Mouse (Mus musculus) MEL (cell line): Measurements from ENCODE around the gene Prps1. TPM values are rescaled to one million over a fixed set of nuclear protein-coding genes. Genes with fewer than 3 reads are reported as not detected.
A peak's percentile ranks its signal among the peaks of the same experiment; 100 is the strongest.

Experiments used
- DNase-seq: peaks from one replicate; pipeline ENCODE4 v3.0.0; 2011; ENCODE audit warnings: low read depth, low spot score
- H3K27ac ChIP-seq: 2 replicates; pipeline ENCODE4 v1.5.1; 2012; ENCODE audit warnings: low read depth, mild to moderate bottlenecking, control low read depth, low read length, moderate library complexity; ENCODE audit not compliant: control insufficient read depth
- H3K27me3 ChIP-seq, 2 experiments: fragments of 150-350 bp in 1 of 2; sonication (generic) in 1 of 2; 2 replicates each; pipeline ENCODE4 v1.6.1; 2012; ENCODE audit warnings: low read length in 2 of 2, mild to moderate bottlenecking in 2 of 2, improper control_type of control experiment in 1 of 2, moderate library complexity in 1 of 2; ENCODE audit not compliant: insufficient read depth in 2 of 2, control insufficient read depth in 1 of 2
- H3K36me3 ChIP-seq, 2 experiments: 2 replicates each; pipeline ENCODE4 v1.6.1; 2012 to 2014; ENCODE audit warnings: low read length in 2 of 2, improper control_type of control experiment in 1 of 2, inconsistent platforms in 1 of 2, mild to moderate bottlenecking in 1 of 2; ENCODE audit not compliant: insufficient read depth in 2 of 2, control insufficient read depth in 1 of 2
- H3K4me1 ChIP-seq, 2 experiments: fragments of 150-350 bp in 1 of 2; sonication (generic) in 1 of 2; 2 replicates each; pipeline ENCODE4 v1.6.1; 2012; ENCODE audit warnings: low read length in 2 of 2, improper control_type of control experiment in 1 of 2, mild to moderate bottlenecking in 1 of 2; ENCODE audit not compliant: insufficient read depth in 2 of 2, control insufficient read depth in 1 of 2
- H3K4me3 ChIP-seq, 2 experiments: fragments of 150-350 bp in 1 of 2; sonication (generic) in 1 of 2; 2 replicates each; pipeline ENCODE4 v1.5.1; 2012; ENCODE audit warnings: low read depth in 2 of 2, low read length in 2 of 2, mild to moderate bottlenecking in 2 of 2, moderate library complexity in 2 of 2, control low read depth in 1 of 2, improper control_type of control experiment in 1 of 2; ENCODE audit not compliant: control insufficient read depth in 1 of 2, insufficient read depth in 1 of 2
- H3K79me2 ChIP-seq: 2 replicates; pipeline ENCODE4 v1.6.1; 2012; ENCODE audit warnings: mild to moderate bottlenecking, low read length, moderate library complexity; ENCODE audit not compliant: control insufficient read depth, poor library complexity, insufficient read depth
- H3K9ac ChIP-seq: 2 replicates; pipeline ENCODE4 v1.6.1; 2012; ENCODE audit warnings: low read depth, mild to moderate bottlenecking, control low read depth, low read length, moderate library complexity; ENCODE audit not compliant: control insufficient read depth, poor library complexity, severe bottlenecking
- H3K9me3 ChIP-seq: fragments of 150-350 bp; sonication (generic); replicated peaks from 2 replicates; pipeline ENCODE4 v1.6.1; 2012; ENCODE audit warnings: mild to moderate bottlenecking, low read length, improper control_type of control experiment, moderate library complexity; ENCODE audit not compliant: insufficient read depth
- BHLHE40 ChIP-seq: IDR thresholded peaks from 2 replicates; pipeline ENCODE4 v1.6.1; 2012; ENCODE audit warnings: low read depth, mild to moderate bottlenecking, inconsistent platforms, low read length, improper control_type of control experiment, borderline replicate concordance
- CHD1 ChIP-seq: IDR thresholded peaks from 2 replicates; pipeline ENCODE4 v1.6.1; 2012; ENCODE audit warnings: low read depth, mild to moderate bottlenecking, inconsistent platforms, low read length, improper control_type of control experiment
- CHD2 ChIP-seq: IDR thresholded peaks from 2 replicates; pipeline ENCODE4 v1.6.1; 2011; ENCODE audit warnings: low read length, improper control_type of control experiment
- CTCF ChIP-seq, 3 experiments: IDR thresholded peaks in 2 of 3; conservative IDR thresholded peaks in 1 of 3; 2 replicates each; pipeline ENCODE4 v1.5.1; 2011 to 2012; ENCODE audit warnings: low read length in 3 of 3, low read depth in 2 of 3, mild to moderate bottlenecking in 2 of 3, improper control_type of control experiment in 1 of 3, inconsistent platforms in 1 of 3, mixed read lengths in 1 of 3, moderate library complexity in 1 of 3; ENCODE audit not compliant: control insufficient read depth in 1 of 3, insufficient read depth in 1 of 3, poor library complexity in 1 of 3, severe bottlenecking in 1 of 3
- E2F4 ChIP-seq: IDR thresholded peaks from 2 replicates; pipeline ENCODE4 v1.6.1; 2011; ENCODE audit warnings: low read depth, low read length, improper control_type of control experiment, borderline replicate concordance
- ELF1 ChIP-seq: IDR thresholded peaks from 2 replicates; pipeline ENCODE4 v1.6.1; 2014; ENCODE audit warnings: low read depth, mild to moderate bottlenecking, inconsistent platforms, low read length, improper control_type of control experiment, moderate library complexity
- EP300 ChIP-seq, 2 experiments: IDR thresholded peaks; 2 replicates each; pipeline ENCODE4 v1.6.1; 2011; ENCODE audit warnings: improper control_type of control experiment in 2 of 2, low read length in 2 of 2, low read depth in 1 of 2, mild to moderate bottlenecking in 1 of 2
- ETS1 ChIP-seq: IDR thresholded peaks from 2 replicates; pipeline ENCODE4 v1.6.1; 2012; ENCODE audit warnings: low read depth, mild to moderate bottlenecking, inconsistent platforms, low read length, improper control_type of control experiment, moderate library complexity
- GABPA ChIP-seq: IDR thresholded peaks from 2 replicates; pipeline ENCODE4 v1.6.1; 2012; ENCODE audit warnings: low read depth, mild to moderate bottlenecking, inconsistent platforms, low read length, improper control_type of control experiment, moderate library complexity
- GATA1 ChIP-seq: IDR thresholded peaks from 2 replicates; pipeline ENCODE4 v1.6.1; 2011; ENCODE audit warnings: low read depth, low read length, improper control_type of control experiment
- HCFC1 ChIP-seq: IDR thresholded peaks from 2 replicates; pipeline ENCODE4 v1.6.1; 2012; ENCODE audit warnings: low read depth, mild to moderate bottlenecking, inconsistent platforms, low read length, improper control_type of control experiment, moderate library complexity
- JUND ChIP-seq: IDR thresholded peaks from 2 replicates; pipeline ENCODE4 v1.6.1; 2011; ENCODE audit warnings: low read depth, mild to moderate bottlenecking, improper control_type of control experiment, low read length
- MAFK ChIP-seq: IDR thresholded peaks from 2 replicates; pipeline ENCODE4 v1.6.1; 2011; ENCODE audit warnings: low read depth, mild to moderate bottlenecking, low read length, improper control_type of control experiment, borderline replicate concordance
- MAX ChIP-seq: IDR thresholded peaks from 2 replicates; pipeline ENCODE4 v1.6.1; 2011; ENCODE audit warnings: low read length, improper control_type of control experiment
- MEF2A ChIP-seq: IDR thresholded peaks from 2 replicates; pipeline ENCODE4 v1.6.1; 2014; ENCODE audit warnings: low read depth, mild to moderate bottlenecking, inconsistent platforms, low read length, improper control_type of control experiment; ENCODE audit not compliant: poor library complexity, insufficient replicate concordance, severe bottlenecking; ENCODE audit errors: extremely low read depth
- MXI1 ChIP-seq: IDR thresholded peaks from 2 replicates; pipeline ENCODE4 v1.6.1; 2011; ENCODE audit warnings: mild to moderate bottlenecking, low read depth, low read length, improper control_type of control experiment
- MYB ChIP-seq: IDR thresholded peaks from 2 replicates; pipeline ENCODE4 v1.6.1; 2011; ENCODE audit warnings: mild to moderate bottlenecking, low read depth, low read length, improper control_type of control experiment
- MYC ChIP-seq: IDR thresholded peaks from 2 replicates; pipeline ENCODE4 v1.6.1; 2011; ENCODE audit warnings: low read depth, mild to moderate bottlenecking, low read length, improper control_type of control experiment, moderate library complexity
- NELFE ChIP-seq: IDR thresholded peaks from 2 replicates; pipeline ENCODE4 v1.6.1; 2011; ENCODE audit warnings: low read depth, low read length, improper control_type of control experiment
- NRF1 ChIP-seq: IDR thresholded peaks from 2 replicates; pipeline ENCODE4 v1.6.1; 2014; ENCODE audit warnings: low read depth, mild to moderate bottlenecking, inconsistent platforms, low read length, improper control_type of control experiment, moderate library complexity; ENCODE audit not compliant: poor library complexity, insufficient read depth, severe bottlenecking
- POLR2A ChIP-seq, 2 experiments: IDR thresholded peaks; 2 replicates each; pipeline ENCODE4 v1.6.1; 2011 to 2012; ENCODE audit warnings: low read length in 2 of 2, mild to moderate bottlenecking in 2 of 2, control low read depth in 1 of 2, improper control_type of control experiment in 1 of 2, low read depth in 1 of 2, moderate library complexity in 1 of 2; ENCODE audit not compliant: control insufficient read depth in 1 of 2, insufficient read depth in 1 of 2, poor library complexity in 1 of 2
- POLR2AphosphoS2 ChIP-seq: IDR thresholded peaks from 2 replicates; pipeline ENCODE4 v1.6.1; 2011; ENCODE audit warnings: low read length, improper control_type of control experiment
- RAD21 ChIP-seq: IDR thresholded peaks from 2 replicates; pipeline ENCODE4 v1.6.1; 2011; ENCODE audit warnings: mild to moderate bottlenecking, low read depth, low read length, improper control_type of control experiment
- RCOR1 ChIP-seq: IDR thresholded peaks from 2 replicates; pipeline ENCODE4 v1.6.1; 2012; ENCODE audit warnings: low read depth, mild to moderate bottlenecking, inconsistent platforms, low read length, improper control_type of control experiment
- SIN3A ChIP-seq: IDR thresholded peaks from 2 replicates; pipeline ENCODE4 v1.6.1; 2012; ENCODE audit warnings: low read length, improper control_type of control experiment, inconsistent platforms
- TAL1 ChIP-seq: IDR thresholded peaks from 2 replicates; pipeline ENCODE4 v1.6.1; 2012; ENCODE audit warnings: mild to moderate bottlenecking, inconsistent platforms, low read length, moderate library complexity, mixed read lengths
- TBP ChIP-seq: IDR thresholded peaks from 2 replicates; pipeline ENCODE4 v1.8.0; 2011; ENCODE audit warnings: low read depth, low read length, improper control_type of control experiment
- TCF12 ChIP-seq: IDR thresholded peaks from 2 replicates; pipeline ENCODE4 v1.6.1; 2014; ENCODE audit warnings: low read depth, mild to moderate bottlenecking, inconsistent platforms, low read length, improper control_type of control experiment, moderate library complexity
- UBTF ChIP-seq: IDR thresholded peaks from 2 replicates; pipeline ENCODE4 v1.6.1; 2012; ENCODE audit warnings: low read depth, mild to moderate bottlenecking, inconsistent platforms, low read length, improper control_type of control experiment, moderate library complexity, borderline replicate concordance; ENCODE audit not compliant: insufficient read depth
- USF1 ChIP-seq: IDR thresholded peaks from 2 replicates; pipeline ENCODE4 v1.6.1; 2014; ENCODE audit warnings: low read depth, mild to moderate bottlenecking, inconsistent platforms, low read length, improper control_type of control experiment, moderate library complexity
- USF2 ChIP-seq, 2 experiments: IDR thresholded peaks; 2 replicates each; pipeline ENCODE4 v1.6.1; 2011 to 2012; ENCODE audit warnings: improper control_type of control experiment in 2 of 2, low read length in 2 of 2, borderline replicate concordance in 1 of 2, inconsistent platforms in 1 of 2, low read depth in 1 of 2, mild to moderate bottlenecking in 1 of 2; ENCODE audit not compliant: insufficient read depth in 1 of 2
- ZC3H11A ChIP-seq: IDR thresholded peaks from 2 replicates; pipeline ENCODE4 v1.6.1; 2012; ENCODE audit warnings: low read depth, mild to moderate bottlenecking, inconsistent platforms, low read length, improper control_type of control experiment
- ZKSCAN1 ChIP-seq: IDR thresholded peaks from 2 replicates; pipeline ENCODE4 v1.6.1; 2012; ENCODE audit warnings: low read depth, mild to moderate bottlenecking, inconsistent platforms, low read length, improper control_type of control experiment, moderate library complexity
- ZMIZ1 ChIP-seq: IDR thresholded peaks from 2 replicates; pipeline ENCODE4 v1.6.1; 2012; ENCODE audit warnings: low read depth, mild to moderate bottlenecking, inconsistent platforms, low read length, improper control_type of control experiment, moderate library complexity
- ZNF384 ChIP-seq: IDR thresholded peaks from 2 replicates; pipeline ENCODE4 v1.6.1; 2012; ENCODE audit warnings: low read depth, mild to moderate bottlenecking, inconsistent platforms, low read length, improper control_type of control experiment
- polyA plus RNA-seq, 2 experiments: library from polyadenylated mRNA; stranded (reverse) in 1 of 2; unstranded in 1 of 2; fragments of >175 nt in 1 of 2; fragments of >200 nt in 1 of 2; gene quantifications; 2 replicates each; pipeline versions ENCODE4 v1.2.1 to v1.2.4; 2012; ENCODE audit warnings: low replicate concordance in 2 of 2, low read depth in 1 of 2; ENCODE audit not compliant: insufficient read length in 2 of 2, insufficient read depth in 1 of 2, missing spikeins in 1 of 2
- total RNA-seq: library from RNA; depleted of rRNA; stranded (reverse); fragments of 300-350 nt; gene quantifications from 2 replicates; pipeline ENCODE4 v1.2.3, GENCODE M21; 2012

Gene Prps1
- total and polyA plus RNA-seq, 3 experiments, result 113 to 172 TPM; not detected in 1

- TF ChIP-seq JUND (no peak), TAL1 (no peak), SIN3A (peak; percentile 84)
- TF ChIP-seq, all 39 proteins: peak for 16
These were observed at the start of gene Prps1 (continued) for GRCm38 (mm10) chrX:140456279-140456731.

DNA sequence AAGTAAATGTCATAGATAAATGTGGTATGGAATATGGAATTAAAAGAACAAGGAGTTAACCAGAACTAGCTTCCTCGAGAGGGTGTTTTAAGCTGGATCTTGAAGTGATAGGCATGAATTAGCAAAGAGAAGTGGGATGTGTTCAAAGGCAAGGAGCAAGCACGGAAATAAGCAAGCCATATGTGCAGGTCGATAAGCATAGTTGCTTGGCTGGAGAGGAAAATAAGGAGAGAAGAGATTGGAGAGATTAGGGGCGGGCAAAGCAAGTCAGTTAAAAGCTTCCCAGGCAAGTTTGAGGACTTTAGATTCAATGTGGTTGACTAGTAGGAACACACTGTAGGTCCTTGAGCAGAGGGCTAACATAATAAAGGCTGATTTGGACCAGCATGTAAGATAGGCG, 48.8 kb upstream of the Prps1 start:
- no peak overlapping the region for H3K9ac ChIP-seq
- peaks cover 0 to 16% of the 10 kb centered on the region in 2 experiments; a peak in 2 of 4 replicates for H3K36me3 ChIP-seq
- no peaks in the 10 kb centered on the region for H3K79me2 ChIP-seq
- no peak overlapping the region for H3K27ac ChIP-seq
- H3K27me3 ChIP-seq, result no peaks in the 10 kb centered on the region
- peaks cover 3 to 8% of the 10 kb centered on the region in 2 experiments; a peak in 3 of 4 replicates for H3K4me1 ChIP-seq
- H3K9me3 ChIP-seq, result no peaks in the 10 kb centered on the region
- no peak overlapping the region for H3K4me3 ChIP-seq
- DNase-seq, result peak; percentile 77
- TF ChIP-seq JUND, result no peak
- no peak for TF ChIP-seq NELFE
- no peak for TF ChIP-seq USF2 (IDR thresholded peaks at IDR 0.05; ENCODE audit: borderline replicate concordance in 1 of 2, insufficient read depth in 1 of 2, low read depth in 1 of 2, low read length in 2 of 2)
- peak; percentile 87 for TF ChIP-seq GATA1
- no peak for TF ChIP-seq BHLHE40
- TF ChIP-seq ETS1, result peak; percentile 54; the same call in 1 of the 2 replicates
- no peak for TF ChIP-seq UBTF
- TF ChIP-seq NRF1, result no peak
- TF ChIP-seq TAL1, result peak; percentile 80
- no peak for TF ChIP-seq MAFK
- TF ChIP-seq SIN3A, result peak; percentile 65; the same call in 1 of the 2 replicates
- TF ChIP-seq EP300 (IDR thresholded peaks at IDR 0.05; ENCODE audit: low read depth in 1 of 2, low read length in 2 of 2), result peak; percentile 86 to 90
- TF ChIP-seq TBP, result no peak
- no peak for TF ChIP-seq HCFC1
- TF ChIP-seq MEF2A, result no peak
- TF ChIP-seq ZNF384, result no peak
- TF ChIP-seq TCF12, result peak; percentile 93
- TF ChIP-seq ZKSCAN1, result no peak
- TF ChIP-seq USF1, result no peak
- no peak for TF ChIP-seq E2F4
- no peak for TF ChIP-seq POLR2AphosphoS2
- no peak for TF ChIP-seq CTCF (IDR thresholded peaks at IDR 0.05 in 2 of 3, conservative IDR thresholded peaks at IDR 0.05 in 1 of 3; ENCODE audit: control insufficient read depth in 1 of 3, insufficient read depth in 1 of 3, low read depth in 2 of 3, low read length in 3 of 3, poor library complexity in 1 of 3, severe bottlenecking in 1 of 3)
- no peak for TF ChIP-seq ZMIZ1
- no peak for TF ChIP-seq MAX
- 0 out of 2 replicates have a peak, but pooled peaks have one; percentile 35 for TF ChIP-seq MYC
- no peak for TF ChIP-seq RAD21
- TF ChIP-seq MYB, result 0 out of 2 replicates have a peak, but pooled peaks have one; percentile 34
- TF ChIP-seq CHD1, result no peak
- no peak for TF ChIP-seq POLR2A (IDR thresholded peaks at IDR 0.05; ENCODE audit: control insufficient read depth in 1 of 2, insufficient read depth in 1 of 2, low read depth in 1 of 2, low read length in 2 of 2, poor library complexity in 1 of 2)
- peak; percentile 80 for TF ChIP-seq RCOR1
- no peak for TF ChIP-seq ZC3H11A
- no peak for TF ChIP-seq GABPA
- TF ChIP-seq MXI1, result no peak
- TF ChIP-seq CHD2, result no peak
- TF ChIP-seq ELF1, result no peak
